Mouse (Mus musculus) C2C12 (cell line): ENCODE measurements around the gene Gmppb. TPM values are rescaled to one million over a fixed set of nuclear protein-coding genes. Genes with fewer than 3 reads are reported as not detected.
A peak's percentile ranks its signal among the peaks of the same experiment; 100 is the strongest.

Experiments used
- H3K27me3 ChIP-seq: one replicate; pipeline ENCODE4 v1.6.1; 2011; ENCODE audit not compliant: control insufficient read depth, insufficient read depth, insufficient read length
- H3K36me3 ChIP-seq: one replicate; pipeline ENCODE4 v1.6.1; 2011; ENCODE audit not compliant: control insufficient read depth, insufficient read depth
- H3K4me3 ChIP-seq: one replicate; pipeline ENCODE4 v1.5.1; 2011; ENCODE audit warnings: mild to moderate bottlenecking, control low read depth; ENCODE audit not compliant: poor library complexity, insufficient read depth, severe bottlenecking
- H3K79me2 ChIP-seq: one replicate; pipeline ENCODE4 v1.6.1; 2011; ENCODE audit not compliant: control insufficient read depth, insufficient read depth
- H3K79me3 ChIP-seq: one replicate; pipeline ENCODE4 v1.6.1; 2011; ENCODE audit warnings: low read depth, control low read depth
- H3ac ChIP-seq: one replicate; pipeline ENCODE3; 2011; ENCODE audit warnings: low read depth; ENCODE audit not compliant: control insufficient read depth, insufficient read length
- CEBPB ChIP-seq: IDR thresholded peaks from one replicate; pipeline ENCODE4 v1.6.1; 2011; ENCODE audit warnings: low read depth, mild to moderate bottlenecking, control low read depth, moderate library complexity
- CTCF ChIP-seq: IDR thresholded peaks from one replicate; pipeline ENCODE4 v1.5.1; 2011; ENCODE audit not compliant: control insufficient read depth, insufficient read depth, insufficient read length
- FOSL1 ChIP-seq: IDR thresholded peaks from one replicate; pipeline ENCODE4 v1.8.0; 2011; ENCODE audit warnings: mild to moderate bottlenecking, low read length; ENCODE audit not compliant: poor library complexity, insufficient read depth, severe bottlenecking
- MAX ChIP-seq: IDR thresholded peaks from one replicate; pipeline ENCODE4 v1.6.1; 2011; ENCODE audit warnings: mild to moderate bottlenecking, control low read depth
- MYOD1 ChIP-seq: IDR thresholded peaks from one replicate; pipeline ENCODE4 v1.6.1; 2011; ENCODE audit warnings: low read depth; ENCODE audit not compliant: control insufficient read depth, insufficient read length
- MYOG ChIP-seq: IDR thresholded peaks from one replicate; pipeline ENCODE4 v1.6.1; 2011; ENCODE audit not compliant: control insufficient read depth, insufficient read length; ENCODE audit errors: extremely low read depth
- USF1 ChIP-seq: IDR thresholded peaks from one replicate; pipeline ENCODE4 v1.6.1; 2011; ENCODE audit warnings: low read depth, mild to moderate bottlenecking, control low read depth, moderate library complexity
- polyA plus RNA-seq: library from polyadenylated mRNA; unstranded; fragments of >200 nt; fragmentation: generic; extraction: Trizol; gene quantifications from one replicate; pipeline ENCODE4 v1.2.1, GENCODE M21; 2012; ENCODE audit warnings: missing spikeins

The Gmppb gene
- polyA plus RNA-seq, 1 experiment: 23.5 TPM

- no peak for TF ChIP-seq USF1
- TF ChIP-seq CTCF: no peak
- TF ChIP-seq CEBPB: no peak
- Histone ChIP-seq H3K79me3 (no peaks in the 10 kb centered on the region), H3K79me2 (no peaks in the 10 kb centered on the region), H3K4me3 (no peak overlapping the region), H3K27me3 (no peaks in the 10 kb centered on the region), H3ac (no peak overlapping the region), H3K36me3 (no peaks in the 10 kb centered on the region)
Observed at GRCm38 (mm10) chr9:108058291-108058690, 9.2 kb downstream of the Gmppb start.

- Histone ChIP-seq H3K27me3 (no peaks in the 10 kb centered on the region), H3ac (no peak overlapping the region), H3K79me2 (no peaks in the 10 kb centered on the region), H3K4me3 (no peak overlapping the region), H3K36me3 (no peaks in the 10 kb centered on the region), H3K79me3 (no peaks in the 10 kb centered on the region)
- TF ChIP-seq MYOD1 (no peak), MYOG (no peak), FOSL1 (no peak), USF1 (no peak), CEBPB (no peak), CTCF (no peak), MAX (no peak)
Observed at GRCm38 (mm10) chr9:108062142-108062541, 13.1 kb downstream of the Gmppb start.

- H3K79me2 ChIP-seq: no peaks in the 10 kb centered on the region
- no peak overlapping the region for H3K4me3 ChIP-seq
- TF ChIP-seq MYOD1 (no peak), CEBPB (no peak), MYOG (no peak), MAX (no peak), CTCF (no peak), USF1 (no peak), FOSL1 (no peak)
- H3K79me3 ChIP-seq: no peaks in the 10 kb centered on the region
- H3ac ChIP-seq: no peak overlapping the region
- H3K27me3 ChIP-seq: no peaks in the 10 kb centered on the region
- no peaks in the 10 kb centered on the region for H3K36me3 ChIP-seq
Observed at GRCm38 (mm10) chr9:108063361-108063760, 14.3 kb downstream of the Gmppb start.

GRCm38 (mm10) chr9:108065491-108066011 lies 16.5 kb downstream of the Gmppb start:
- no peaks in the 10 kb centered on the region for H3K79me3 ChIP-seq
- peak; percentile 33 for TF ChIP-seq CTCF
- TF ChIP-seq CEBPB: no peak
- TF ChIP-seq FOSL1: no peak
- no peaks in the 10 kb centered on the region for H3K79me2 ChIP-seq
- H3ac ChIP-seq: no peak overlapping the region
- H3K36me3 ChIP-seq: no peaks in the 10 kb centered on the region
- H3K27me3 ChIP-seq: no peaks in the 10 kb centered on the region
- no peak overlapping the region for H3K4me3 ChIP-seq

- no peaks in the 10 kb centered on the region for H3K36me3 ChIP-seq
- no peaks in the 10 kb centered on the region for H3K79me2 ChIP-seq
- no peak overlapping the region for H3ac ChIP-seq
- TF ChIP-seq MYOD1 (no peak), CEBPB (no peak), FOSL1 (no peak), MYOG (no peak), MAX (no peak), CTCF (no peak)
- no peaks in the 10 kb centered on the region for H3K27me3 ChIP-seq
- no peak overlapping the region for H3K4me3 ChIP-seq
- H3K79me3 ChIP-seq: no peaks in the 10 kb centered on the region
Observed at GRCm38 (mm10) chr9:108067199-108067598, 18.2 kb downstream of the Gmppb start.

GRCm38 (mm10) chr9:108067900-108068299 lies 18.9 kb downstream of the Gmppb start:
- Histone ChIP-seq H3K4me3 (no peak overlapping the region), H3K79me2 (no peaks in the 10 kb centered on the region), H3K36me3 (no peaks in the 10 kb centered on the region), H3K79me3 (no peaks in the 10 kb centered on the region), H3K27me3 (no peaks in the 10 kb centered on the region), H3ac (no peak overlapping the region)
- no peak for TF ChIP-seq MYOG
- peak; percentile 69 for TF ChIP-seq CTCF
- TF ChIP-seq MAX: no peak
